Mouse (Mus musculus) ovary, postnatal 36 days (tissue): Measurements from ENCODE around the gene Uqcc1.
"Not testable (repeated sequence)": the region's sequence is repeated elsewhere in the genome, so short reads cannot be mapped to it uniquely, and the experiment has no call there.

Experiments used
- DNase-seq: peaks from one replicate; pipeline ENCODE4 v3.0.0; 2022; ENCODE audit warnings: low spot score, mixed read lengths

Gene Uqcc1

GRCm38 (mm10) chr2:155928711-155929345, 1.3 kb downstream of the Uqcc1 start:
- no peak for DNase-seq

GRCm38 (mm10) chr2:155925213-155925612, 4.9 kb downstream of the Uqcc1 start:
- DNase-seq, result not testable (repeated sequence)

DNA sequence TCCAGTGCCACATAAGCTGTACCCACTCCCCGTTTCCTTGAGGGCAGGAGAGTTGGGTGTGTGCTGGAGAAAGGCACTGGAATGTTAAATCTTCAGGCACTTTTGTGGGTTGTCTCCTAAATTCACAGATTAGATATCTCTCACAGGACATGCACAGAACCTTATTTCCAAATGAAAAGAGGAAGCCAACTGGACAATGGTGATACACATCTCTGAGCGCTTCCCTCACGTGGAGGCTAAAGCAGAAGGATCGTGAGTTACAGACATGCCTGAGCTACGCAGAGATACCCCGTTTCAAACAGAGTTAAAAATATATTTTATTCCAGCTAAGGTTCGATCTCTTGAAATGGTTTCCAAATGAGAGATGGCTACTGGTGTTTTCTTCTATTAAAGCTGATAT, 7.0 kb downstream of the Uqcc1 start:
- DNase-seq, result no peak

GRCm38 (mm10) chr2:155914684-155915083, 15.4 kb downstream of the Uqcc1 start:
- no peak for DNase-seq

GRCm38 (mm10) chr2:155903632-155904008, 26.5 kb downstream of the Uqcc1 start:
- DNase-seq, result no peak

GRCm38 (mm10) chr2:155902989-155903631, 27.0 kb downstream of the Uqcc1 start:
- no peak for DNase-seq

DNA sequence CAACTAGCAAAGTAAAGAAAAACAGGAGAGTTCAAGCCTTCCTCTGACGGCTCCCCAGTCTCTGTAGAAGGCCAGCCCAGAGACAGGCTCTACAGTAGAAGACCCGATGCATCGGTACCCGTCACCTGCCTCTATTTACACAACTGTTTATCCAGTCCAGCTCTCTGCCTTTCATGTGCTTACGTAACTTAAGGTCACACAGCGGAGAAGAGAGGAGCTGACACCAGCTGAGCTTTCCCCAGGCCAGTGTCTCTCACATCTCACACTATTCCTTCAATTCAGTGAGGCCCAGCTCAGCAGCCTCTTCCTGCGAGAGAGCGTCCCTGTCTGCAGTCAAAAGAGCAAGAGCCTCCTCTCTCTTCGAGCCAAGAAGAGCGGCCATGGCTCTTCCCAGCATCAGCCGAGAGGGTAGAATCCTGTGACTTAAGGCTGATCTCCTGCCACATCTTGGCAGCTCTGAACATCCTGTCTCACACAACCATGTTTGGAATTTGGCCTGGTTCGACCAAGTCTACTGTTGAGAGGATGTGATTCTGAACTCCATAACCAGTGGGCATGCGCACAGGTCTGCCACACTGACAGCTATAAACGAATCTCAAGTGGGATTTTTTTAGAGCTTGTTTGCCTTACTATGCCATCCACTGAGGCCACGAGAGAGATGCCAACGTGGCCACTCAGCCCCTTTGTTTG, 34.9 kb downstream of the Uqcc1 start:
- no peak for DNase-seq

- DNase-seq, result no peak
Measured at GRCm38 (mm10) chr2:155894307-155895045, 35.6 kb downstream of the Uqcc1 start.

- no peak for DNase-seq
Measured at GRCm38 (mm10) chr2:155886776-155887175, 43.3 kb downstream of the Uqcc1 start.

DNA sequence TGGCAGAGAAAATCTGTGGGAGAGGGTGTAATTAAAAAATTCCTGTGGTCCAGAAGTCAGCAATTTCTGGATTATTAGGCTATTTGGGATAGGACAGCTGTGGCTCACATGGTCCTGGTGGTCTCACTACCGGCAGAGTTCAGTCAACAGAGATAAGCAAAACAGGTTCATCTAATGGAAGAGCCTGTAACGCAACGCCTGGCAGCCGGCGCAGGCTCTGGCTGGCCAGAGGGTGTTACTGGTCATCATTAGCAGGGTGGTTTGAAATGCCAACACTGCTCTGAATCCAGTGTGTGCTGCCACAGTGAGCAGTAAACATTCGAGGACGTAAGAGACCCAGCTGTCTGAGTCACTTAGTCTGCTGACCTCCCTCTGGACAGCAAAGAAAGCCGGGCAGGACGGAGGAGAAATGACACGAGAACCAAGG, 44.8 kb downstream of the Uqcc1 start:
- no peak for DNase-seq

DNA sequence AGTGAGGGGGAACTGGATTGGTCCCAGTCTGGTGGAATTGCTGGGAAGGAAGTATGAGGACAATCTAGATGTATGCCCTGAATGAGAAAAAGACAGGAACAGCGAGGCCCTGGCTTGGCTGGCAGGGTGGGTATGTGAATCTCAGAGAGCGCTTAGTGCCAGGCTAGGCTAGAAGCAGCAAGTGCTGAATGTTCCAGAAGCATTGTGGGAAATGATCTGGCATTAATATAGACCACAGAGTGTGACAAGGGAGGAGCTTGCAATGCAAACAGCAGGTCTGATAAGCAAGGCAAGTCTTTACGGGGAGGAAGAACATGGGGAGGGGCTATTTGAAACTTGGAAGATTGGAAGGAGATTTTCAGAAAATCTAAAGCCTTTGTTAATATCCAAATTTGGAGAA, 48.0 kb downstream of the Uqcc1 start:
- no peak for DNase-seq

DNA sequence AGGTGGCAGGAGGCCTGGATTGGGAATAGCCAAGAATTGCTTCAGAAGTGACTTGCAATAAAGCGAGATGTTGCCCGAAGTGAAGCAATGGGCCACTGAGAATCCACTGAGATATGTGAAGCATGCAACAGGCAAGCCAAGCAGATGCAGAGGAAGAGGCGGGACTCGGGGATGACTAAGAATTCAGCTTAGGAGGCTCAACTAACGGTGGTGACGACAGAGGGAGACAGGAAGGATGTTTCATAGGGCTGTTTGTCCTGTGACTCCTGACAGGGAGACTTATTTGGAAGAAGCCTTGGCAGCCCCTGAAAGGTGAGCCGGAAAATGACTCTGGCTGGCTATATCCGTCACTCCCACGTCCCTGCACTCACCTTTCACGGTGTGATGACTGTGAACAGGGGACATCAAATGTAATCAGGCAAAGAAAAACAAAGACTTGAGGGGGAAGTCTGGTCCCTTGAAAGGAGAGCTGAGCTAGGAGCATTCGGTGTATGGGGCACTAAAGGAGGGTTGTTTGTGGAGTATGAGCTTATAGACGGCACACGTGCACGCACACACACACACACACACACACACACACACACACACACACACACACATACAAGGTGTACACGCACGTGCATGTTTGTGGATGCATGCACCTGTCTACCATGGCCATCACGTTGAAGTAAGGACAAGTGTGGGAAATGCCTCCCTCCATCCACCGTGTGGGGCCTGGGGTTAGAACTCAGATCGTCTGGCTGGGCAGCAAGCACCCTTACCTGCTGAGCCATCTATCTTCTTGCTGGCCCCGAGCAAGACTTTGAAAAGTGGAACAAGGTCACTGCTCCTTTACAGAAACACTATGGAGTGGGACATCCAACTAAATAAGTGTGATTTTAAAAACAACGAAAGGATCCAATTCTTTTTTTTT, 50.9 kb downstream of the Uqcc1 start:
- no peak for DNase-seq

GRCm38 (mm10) chr2:155873636-155874035, 56.5 kb downstream of the Uqcc1 start:
- no peak for DNase-seq

GRCm38 (mm10) chr2:155872930-155873507, 57.1 kb downstream of the Uqcc1 start:
- no peak for DNase-seq

GRCm38 (mm10) chr2:155872486-155872885, 57.6 kb downstream of the Uqcc1 start:
- no peak for DNase-seq

- DNase-seq, result no peak
Measured at GRCm38 (mm10) chr2:155869772-155870171, 60.3 kb downstream of the Uqcc1 start.

DNA sequence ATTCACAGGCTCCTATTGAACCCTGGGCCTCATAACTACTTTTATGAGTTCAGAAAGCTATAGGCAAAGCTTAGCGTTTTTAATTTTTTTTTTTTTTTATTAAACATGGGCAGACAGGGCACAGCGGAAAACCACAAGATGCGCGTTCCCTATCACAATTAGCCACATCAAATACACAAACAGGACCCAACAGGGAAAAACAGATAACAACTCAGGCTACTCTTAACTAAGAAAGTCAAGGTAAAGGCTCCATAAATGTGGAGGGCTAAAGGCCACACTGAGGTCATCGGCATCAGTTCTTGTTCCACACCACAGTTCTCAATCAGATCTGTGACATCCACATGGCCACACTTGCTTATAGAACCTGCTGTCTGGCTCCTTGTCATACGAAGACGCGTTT, 61.8 kb downstream of the Uqcc1 start:
- DNase-seq, result no peak

GRCm38 (mm10) chr2:155863301-155863867, 66.7 kb downstream of the Uqcc1 start:
- DNase-seq, result no peak

DNA sequence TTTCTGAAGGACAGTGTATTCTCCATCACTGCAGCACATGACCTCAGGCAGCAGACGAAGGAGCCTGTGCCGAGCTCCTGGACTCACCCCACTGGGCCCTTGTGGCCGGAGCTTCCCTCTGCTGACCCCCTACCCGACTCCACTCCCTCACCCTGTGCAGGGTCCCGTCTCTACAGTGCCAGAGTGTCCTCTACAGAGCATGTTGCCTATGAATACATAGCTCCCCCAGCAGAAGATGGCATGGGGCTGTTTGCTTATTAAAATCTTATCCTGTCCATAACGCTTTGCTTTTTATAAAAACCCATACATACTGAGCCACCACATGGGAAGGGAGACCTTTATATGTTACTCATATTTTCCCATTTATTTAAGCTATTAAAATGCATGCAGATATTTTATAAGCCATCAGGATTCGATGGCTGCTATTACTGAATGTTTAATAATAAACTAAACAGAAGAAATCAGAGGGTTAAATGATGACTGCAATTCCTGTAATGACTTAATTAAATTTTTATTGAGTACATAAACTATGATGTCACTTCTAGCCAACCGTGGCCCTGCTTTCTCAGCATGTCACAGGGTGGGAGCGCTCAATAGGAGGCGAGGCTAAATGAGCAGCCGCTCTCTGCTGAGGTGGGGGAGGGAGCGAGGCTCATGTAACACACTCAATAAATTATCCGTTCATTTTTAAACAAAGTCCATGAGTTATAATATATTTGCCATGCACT, 67.4 kb downstream of the Uqcc1 start:
- no peak for DNase-seq

DNA sequence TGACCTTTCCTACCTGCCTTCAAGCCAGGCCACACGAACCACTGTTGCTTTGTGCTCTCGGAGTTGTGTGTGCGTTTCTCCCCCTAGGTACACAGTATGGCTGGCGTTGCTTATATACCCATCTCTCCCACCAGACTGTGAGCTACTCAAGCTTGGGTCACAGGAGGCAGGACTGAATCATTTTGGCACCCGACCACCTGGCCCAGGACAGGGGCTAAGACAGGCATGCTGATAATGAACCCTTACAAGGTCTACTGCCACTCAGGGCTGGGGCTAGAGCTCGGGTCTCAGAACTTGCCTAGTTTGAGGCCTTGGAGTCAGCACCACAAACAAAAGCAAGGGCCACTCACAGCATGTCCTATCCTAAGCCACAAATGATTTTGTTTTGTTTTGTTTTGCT, 68.5 kb downstream of the Uqcc1 start:
- DNase-seq, result no peak
